Mouse (Mus musculus) brain, adult 2 months (tissue): Measurements from ENCODE around the gene Cacng6.
A peak's percentile ranks its signal among the peaks of the same experiment; 100 is the strongest.

Experiments used
- DNase-seq: peaks from one replicate; pipeline ENCODE4 v3.0.0; 2011; ENCODE audit warnings: low read depth, low spot score

Cacng6 gene

GRCm38 (mm10) chr7:3419941-3420340 lies 4.1 kb upstream of the Cacng6 start:
- no peak for DNase-seq

GRCm38 (mm10) chr7:3420466-3420865 lies 3.5 kb upstream of the Cacng6 start:
- DNase-seq: no peak

GRCm38 (mm10) chr7:3421297-3421696 lies 2.7 kb upstream of the Cacng6 start:
- peak; percentile 26 for DNase-seq

GRCm38 (mm10) chr7:3422051-3422450 lies 1.9 kb upstream of the Cacng6 start:
- peak; percentile 32 for DNase-seq

- peak; percentile 33 for DNase-seq
These were observed 565 bp upstream of the Cacng6 start for GRCm38 (mm10) chr7:3423430-3423829.

- peak; percentile 65 for DNase-seq
These were observed 1.1 kb downstream of the Cacng6 start for GRCm38 (mm10) chr7:3425141-3425540.

GRCm38 (mm10) chr7:3430161-3430560 lies 6.2 kb downstream of the Cacng6 start:
- DNase-seq: peak; percentile 31

- no peak for DNase-seq
These were observed 8.1 kb downstream of the Cacng6 start for GRCm38 (mm10) chr7:3432066-3432465.

GRCm38 (mm10) chr7:3437941-3438340 lies 13.9 kb downstream of the Cacng6 start:
- no peak for DNase-seq

GRCm38 (mm10) chr7:3439984-3440383 lies 16.0 kb downstream of the Cacng6 start:
- no peak for DNase-seq

- DNase-seq: no peak
These were observed 16.5 kb downstream of the Cacng6 start for GRCm38 (mm10) chr7:3440526-3440925.

- DNase-seq: no peak
These were observed 18.6 kb downstream of the Cacng6 start for GRCm38 (mm10) chr7:3442476-3443062.

GRCm38 (mm10) chr7:3444678-3445077 lies 20.7 kb downstream of the Cacng6 start:
- no peak for DNase-seq

- DNase-seq: no peak
These were observed 22.6 kb downstream of the Cacng6 start for GRCm38 (mm10) chr7:3446584-3446983.

- DNase-seq: peak; percentile 74
These were observed 23.0 kb downstream of the Cacng6 start for GRCm38 (mm10) chr7:3447026-3447425.

GRCm38 (mm10) chr7:3448737-3449454 lies 24.9 kb downstream of the Cacng6 start:
- peak; percentile 67 for DNase-seq

GRCm38 (mm10) chr7:3450671-3451070 lies 26.7 kb downstream of the Cacng6 start:
- peak; percentile 56 for DNase-seq

GRCm38 (mm10) chr7:3451161-3451560 lies 27.2 kb downstream of the Cacng6 start:
- peak; percentile 71 for DNase-seq

GRCm38 (mm10) chr7:3452821-3453485 lies 29.0 kb downstream of the Cacng6 start:
- no peak for DNase-seq

GRCm38 (mm10) chr7:3453486-3454183 lies 29.6 kb downstream of the Cacng6 start:
- DNase-seq: no peak

GRCm38 (mm10) chr7:3457111-3457840 lies 33.3 kb downstream of the Cacng6 start:
- DNase-seq: peak; percentile 78

GRCm38 (mm10) chr7:3457841-3458217 lies 33.8 kb downstream of the Cacng6 start:
- DNase-seq: no peak
